29 mouse cellular contexts compared by ENCODE assay signal in the genomic region with DNA sequence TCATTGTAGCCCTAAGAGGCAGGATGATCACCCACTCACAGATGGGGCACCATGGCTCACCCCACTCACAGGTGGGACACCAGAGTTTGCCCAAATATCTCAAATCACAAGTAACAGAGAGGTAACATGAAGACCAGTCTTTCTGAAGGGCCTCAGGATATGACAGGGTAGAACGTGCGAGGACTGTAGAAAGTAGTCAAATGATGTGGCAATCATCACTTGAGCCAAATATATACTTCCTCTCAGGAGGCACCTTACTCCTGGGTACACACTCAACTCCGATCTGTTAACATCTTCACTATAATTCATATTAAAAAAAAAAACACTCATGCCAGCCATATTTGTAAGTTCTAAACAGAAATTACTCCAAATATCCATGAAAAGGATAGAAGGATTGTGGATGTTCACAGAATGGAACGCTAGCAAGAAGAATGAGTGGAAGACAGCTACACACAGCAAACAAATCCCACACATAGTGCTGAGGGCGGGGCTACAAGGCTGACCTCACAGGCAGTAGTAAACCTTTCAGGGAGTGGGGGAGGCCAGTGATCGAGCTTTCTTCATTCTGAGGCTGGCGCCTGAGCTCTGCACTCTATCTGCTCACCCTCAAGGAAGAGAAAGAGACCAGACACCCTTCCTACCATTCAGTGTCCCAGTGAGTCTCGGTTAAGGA. TPM values are rescaled to one million over a fixed set of nuclear protein-coding genes. Genes with fewer than 3 reads are reported as not detected.
DNase-seq lines count a peak whose midpoint lies in the region; ATAC-seq and TF ChIP-seq lines count a peak whose summit lies in the region.
"Had no signal": no experiment of that assay in that cellular context is flagged by ENCODE, and none has a peak within 500 bp of the region (broad histone marks: within the 10 kb centered on the region; RNA-seq: fewer than 3 reads in every experiment).

No protein-coding gene starts in this region.

- TF ChIP-seq CTCF in bone marrow, adult 2 months (IDR thresholded peaks at IDR 0.05; ENCODE audit: control insufficient read depth, insufficient read depth, low read length) = no peak
- no peak for TF ChIP-seq CTCF in spleen, adult 2 months (IDR thresholded peaks at IDR 0.05; ENCODE audit: extremely low read depth, insufficient read depth, insufficient read length, insufficient replicate concordance)

- WGBS in liver, embryonic 16.5 days (ENCODE audit: insufficient replicate concordance) = 41% methylated on average over 8 of the region's 8 CpGs
- WGBS in bone marrow, adult 2 months = 42% methylated on average over 8 of the region's 8 CpGs
- WGBS in spleen, adult 2 months = 32% methylated on average over 8 of the region's 8 CpGs

- H3K36me3 ChIP-seq in liver, embryonic 16.5 days (ENCODE audit: control insufficient read depth, insufficient read depth) = no peaks in the 10 kb centered on the region
- H3K36me3 ChIP-seq in spleen, adult 2 months (ENCODE audit: control insufficient read depth, insufficient read depth, low read length) = no peaks in the 10 kb centered on the region
- H3K36me3 ChIP-seq: embryonic facial prominence, embryonic 15.5 days; heart, embryonic 13.5 days; hindbrain, embryonic 12.5 days; limb, embryonic 12.5 days; midbrain, embryonic 10.5 days had no signal

- no peak overlapping the region for H3K4me2 ChIP-seq in liver, embryonic 16.5 days (ENCODE audit: low read depth, low read length)
- H3K4me2 ChIP-seq: embryonic facial prominence, embryonic 15.5 days; heart, embryonic 13.5 days; hindbrain, embryonic 12.5 days; limb, embryonic 12.5 days had no signal

- H3K4me1 ChIP-seq in liver, embryonic 16.5 days (ENCODE audit: control insufficient read depth, low read depth, low read length) = no peaks in the 10 kb centered on the region
- peaks cover 20% of the 10 kb centered on the region for H3K4me1 ChIP-seq in bone marrow, adult 2 months (ENCODE audit: control insufficient read depth, insufficient read depth, low read length)
- peaks cover 49% of the 10 kb centered on the region; the same call in 1 of the 2 replicates for H3K4me1 ChIP-seq in spleen, adult 2 months (ENCODE audit: control insufficient read depth, insufficient read depth, insufficient read length)
- H3K4me1 ChIP-seq: embryonic facial prominence, embryonic 15.5 days; limb, embryonic 12.5 days; midbrain, embryonic 10.5 days had no signal

- no peak overlapping the region for H3K9ac ChIP-seq in liver, embryonic 16.5 days (ENCODE audit: low read depth, low read length)
- H3K9ac ChIP-seq: embryonic facial prominence, embryonic 15.5 days; heart, embryonic 13.5 days; hindbrain, embryonic 12.5 days; limb, embryonic 12.5 days; liver, embryonic 14.5 days had no signal

- H3K27ac ChIP-seq in liver, embryonic 16.5 days (ENCODE audit: low read length) = peak overlapping the region; percentile 64
- peak overlapping the region; percentile 55 for H3K27ac ChIP-seq in bone marrow, adult 2 months (ENCODE audit: control insufficient read depth, insufficient read depth, low read depth, low read length, poor library complexity)
- peak overlapping the region; percentile 89 for H3K27ac ChIP-seq in spleen, adult 2 months (ENCODE audit: insufficient read depth, low read length)
- H3K27ac ChIP-seq: embryonic facial prominence, embryonic 15.5 days; heart, embryonic 13.5 days; hindbrain, embryonic 12.5 days; kidney, postnatal 0 days; layer of hippocampus, adult 2 months; limb, embryonic 12.5 days; liver, embryonic 14.5 days; macrophage; midbrain, embryonic 10.5 days had no signal

- ATAC-seq in liver, embryonic 16.5 days (ENCODE audit: low read depth) = no peak
- ATAC-seq: activated CD4-positive, CD25-positive, alpha-beta regulatory T cell, adult 4 months; forebrain, embryonic 16.5 days; inflammation-experienced regulatory T-cells, adult 6 months; midbrain, embryonic 16.5 days had no signal

- DNase-seq in liver (no peak), 416B (ENCODE audit: low read depth) (peak; percentile 46)
- peak; percentile 56 for DNase-seq in spleen, adult 2 months (ENCODE audit: low read depth in 1 of 2, low spot score in 2 of 2)
- DNase-seq in layer of hippocampus, adult 11-12 months (ENCODE audit: low spot score) = no peak
- DNase-seq in gastrocnemius, postnatal 25 days = no peak
- DNase-seq: adrenal gland, postnatal 10 days; cerebellum, adult 8-10 months; gastrocnemius, postnatal 10 days; heart, adult 18-20 months; kidney, adult 2 months; right cerebral cortex, adult 18-20 months; right cerebral cortex, postnatal 4 days; thymus, postnatal 14 days had no signal

- H3K27me3 ChIP-seq in liver, embryonic 16.5 days (ENCODE audit: control insufficient read depth, insufficient read depth, low read depth, low read length) = no peaks in the 10 kb centered on the region
- H3K27me3 ChIP-seq in spleen, adult 2 months (ENCODE audit: control insufficient read depth, insufficient read depth, low read length) = no peaks in the 10 kb centered on the region
- H3K27me3 ChIP-seq: embryonic facial prominence, embryonic 15.5 days; heart, embryonic 13.5 days; hindbrain, embryonic 12.5 days; limb, embryonic 12.5 days had no signal

- no peaks in the 10 kb centered on the region for H3K9me3 ChIP-seq in liver, embryonic 16.5 days (replicated peaks; ENCODE audit: control insufficient read depth, low read length)
- H3K9me3 ChIP-seq: embryonic facial prominence, embryonic 15.5 days; heart, embryonic 13.5 days; hindbrain, embryonic 12.5 days; limb, embryonic 12.5 days; midbrain, embryonic 10.5 days had no signal

- H3K4me3 ChIP-seq in liver, embryonic 16.5 days (ENCODE audit: low read depth, low read length) = no peak overlapping the region
- H3K4me3 ChIP-seq in bone marrow, adult 2 months (replicated peaks; ENCODE audit: control insufficient read depth, low read depth, low read length) = no peak overlapping the region
- H3K4me3 ChIP-seq in spleen, adult 2 months (ENCODE audit: extremely low read depth, insufficient read depth, insufficient read length) = no peak overlapping the region
- H3K4me3 ChIP-seq: embryonic facial prominence, embryonic 15.5 days; heart, embryonic 13.5 days; hindbrain, embryonic 12.5 days; layer of hippocampus, adult 2 months; limb, embryonic 12.5 days; midbrain, embryonic 10.5 days had no signal

- TF ChIP-seq POLR2A in bone marrow, adult 2 months (IDR thresholded peaks at IDR 0.05; ENCODE audit: borderline replicate concordance, control insufficient read depth, low read depth, low read length) = no peak
- no peak; the same call in 1 of the 2 replicates for TF ChIP-seq POLR2A in spleen, adult 2 months (IDR thresholded peaks at IDR 0.05; ENCODE audit: low read depth, low read length)

RNA-seq across cellular contexts. Expression of a gene that starts 14.1 kb away (rescaled TPM):
- polyA plus RNA-seq in liver, embryonic 16.5 days (2015; fragmentation: Nextera tagmentation; extraction: Ambion mirVana) = 4.0 and 4.8 TPM in 2 replicates
- polyA plus RNA-seq in bone marrow, adult 2 months (2011; ENCODE audit: insufficient read depth, insufficient read length, low replicate concordance, missing spikeins) = 11.5 and 21.8 TPM in 2 replicates
- 221 and 304 TPM in 2 replicates for polyA plus RNA-seq in spleen, adult 2 months (2012; rRNA removed)
- under 1 TPM; 0.20 to 0.75 TPM for total RNA-seq in gastrocnemius, postnatal 25 days (2021)
- polyA plus RNA-seq: C2C12 had no signal

Comparison
In these comparisons a context has a peak if more than half of its experiments do, and no peak if none do; other contexts are left out.
1. DNase-seq: peak in 416B (single experiment) and spleen, adult 2 months (2 of 2); none in liver (single experiment), layer of hippocampus, adult 11-12 months (single experiment) and gastrocnemius, postnatal 25 days (single experiment).
2. Peak in every context shown above with its lines, with median percentiles within 50 percentile points of each other: H3K27ac ChIP-seq.